Comparison of ENCODE assay signal across 23 mouse cellular contexts in genomic region chr5:89141761-89142160, GRCm38 (mm10).
"Had no signal": no experiment of that assay in that cellular context is flagged by ENCODE, and none has a peak within 500 bp of the region (broad histone marks: within the 10 kb centered on the region; RNA-seq: fewer than 3 reads in every experiment).

No protein-coding gene starts in this region.

- H3K4me1 ChIP-seq: liver, embryonic 12.5 days; liver, embryonic 15.5 days; megakaryocyte, embryonic 14.5 days; midbrain, embryonic 13.5 days; neural tube, embryonic 13.5 days had no signal

- ATAC-seq: inflammation-experienced regulatory T-cells, adult 6 months; intestine, embryonic 16.5 days; liver, embryonic 12.5 days; midbrain, embryonic 13.5 days; midbrain, embryonic 16.5 days had no signal

- H3K27ac ChIP-seq: limb, embryonic 10.5 days; limb, embryonic 13.5 days; liver, embryonic 12.5 days; liver, embryonic 15.5 days; lung, embryonic 15.5 days; midbrain, embryonic 10.5 days; midbrain, embryonic 13.5 days; neural tube, embryonic 13.5 days had no signal

- H3K9me3 ChIP-seq: limb, embryonic 10.5 days; limb, embryonic 13.5 days; liver, embryonic 12.5 days; liver, embryonic 15.5 days; lung, embryonic 15.5 days; megakaryocyte, embryonic 14.5 days; midbrain, embryonic 10.5 days; midbrain, embryonic 13.5 days; neural tube, embryonic 13.5 days had no signal

- H3K9ac ChIP-seq: limb, embryonic 13.5 days; liver, embryonic 12.5 days; liver, embryonic 15.5 days; lung, embryonic 15.5 days; midbrain, embryonic 13.5 days; neural tube, embryonic 13.5 days had no signal

- H3K27me3 ChIP-seq: limb, embryonic 13.5 days; liver, embryonic 12.5 days; liver, embryonic 15.5 days; lung, embryonic 15.5 days; megakaryocyte, embryonic 14.5 days; midbrain, embryonic 13.5 days; neural tube, embryonic 13.5 days had no signal

- H3K4me2 ChIP-seq: limb, embryonic 13.5 days; liver, embryonic 12.5 days; liver, embryonic 15.5 days; lung, embryonic 15.5 days; midbrain, embryonic 13.5 days; neural tube, embryonic 13.5 days had no signal

- H3K36me3 ChIP-seq: limb, embryonic 10.5 days; limb, embryonic 13.5 days; liver, embryonic 12.5 days; liver, embryonic 15.5 days; lung, embryonic 15.5 days; midbrain, embryonic 10.5 days; midbrain, embryonic 13.5 days; neural tube, embryonic 13.5 days had no signal

- DNase-seq: kidney, adult 18-20 months; kidney, adult 9 months; kidney, postnatal 14 days; kidney, postnatal 4 days; layer of hippocampus, postnatal 36 days; liver; lung, adult 18-20 months; lung, postnatal 10 days; lung, postnatal 36 days; thymus, postnatal 25 days had no signal

- H3K4me3 ChIP-seq: limb, embryonic 10.5 days; limb, embryonic 13.5 days; liver, embryonic 12.5 days; liver, embryonic 15.5 days; lung, embryonic 15.5 days; megakaryocyte, embryonic 14.5 days; midbrain, embryonic 10.5 days; midbrain, embryonic 13.5 days; myocyte; neural tube, embryonic 13.5 days had no signal
